Mouse (Mus musculus): ENCODE results near the gene Blmh.

Gene Blmh

DNA sequence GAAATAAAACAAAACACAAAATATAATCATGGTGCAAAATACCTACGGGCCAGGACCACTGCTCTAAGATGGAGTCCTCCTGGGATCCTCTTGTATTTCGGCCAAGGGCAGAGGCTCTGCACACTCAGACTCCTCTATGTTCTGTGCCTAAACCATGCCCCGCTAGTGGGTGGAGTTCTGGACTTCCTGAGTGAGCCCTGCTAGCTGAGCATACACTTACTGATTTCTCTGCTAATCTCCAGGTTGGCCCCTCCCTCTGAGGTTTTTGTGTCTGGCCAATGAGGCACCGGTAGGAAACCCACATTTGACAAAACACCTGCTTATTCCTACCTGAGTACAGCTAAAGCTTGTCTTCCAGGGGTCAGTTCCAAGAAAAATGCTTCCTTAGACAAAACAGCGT lies 76.1 kb downstream of the Blmh start:
- DNase-seq, result no peak

- DNase-seq, result no peak
Measured at GRCm38 (mm10) chr11:77002361-77002760, 77.8 kb downstream of the Blmh start.

GRCm38 (mm10) chr11:77005881-77006280 lies 81.3 kb downstream of the Blmh start:
- no peak for DNase-seq

DNA sequence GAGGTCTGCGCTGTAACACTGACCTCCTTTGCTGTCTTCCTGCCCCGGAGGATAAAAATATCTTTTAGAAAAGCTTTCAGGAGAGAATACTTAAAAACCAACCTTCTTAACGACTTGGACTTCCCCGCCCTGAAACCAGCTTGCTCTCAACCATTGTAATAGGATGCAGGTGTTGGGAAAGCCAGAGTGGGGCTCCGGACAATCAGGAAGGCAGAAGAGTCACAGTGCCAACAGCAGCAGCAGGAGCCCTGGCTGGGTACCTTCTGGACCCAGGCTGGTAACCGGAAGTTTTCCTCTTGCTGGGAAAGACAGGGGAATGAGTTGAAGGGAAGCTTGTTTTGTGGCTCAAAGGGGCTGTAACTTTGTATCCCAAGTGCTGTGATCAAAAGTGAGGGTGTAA lies 82.0 kb downstream of the Blmh start:
- DNase-seq, result peak; percentile 66 to 71

DNA sequence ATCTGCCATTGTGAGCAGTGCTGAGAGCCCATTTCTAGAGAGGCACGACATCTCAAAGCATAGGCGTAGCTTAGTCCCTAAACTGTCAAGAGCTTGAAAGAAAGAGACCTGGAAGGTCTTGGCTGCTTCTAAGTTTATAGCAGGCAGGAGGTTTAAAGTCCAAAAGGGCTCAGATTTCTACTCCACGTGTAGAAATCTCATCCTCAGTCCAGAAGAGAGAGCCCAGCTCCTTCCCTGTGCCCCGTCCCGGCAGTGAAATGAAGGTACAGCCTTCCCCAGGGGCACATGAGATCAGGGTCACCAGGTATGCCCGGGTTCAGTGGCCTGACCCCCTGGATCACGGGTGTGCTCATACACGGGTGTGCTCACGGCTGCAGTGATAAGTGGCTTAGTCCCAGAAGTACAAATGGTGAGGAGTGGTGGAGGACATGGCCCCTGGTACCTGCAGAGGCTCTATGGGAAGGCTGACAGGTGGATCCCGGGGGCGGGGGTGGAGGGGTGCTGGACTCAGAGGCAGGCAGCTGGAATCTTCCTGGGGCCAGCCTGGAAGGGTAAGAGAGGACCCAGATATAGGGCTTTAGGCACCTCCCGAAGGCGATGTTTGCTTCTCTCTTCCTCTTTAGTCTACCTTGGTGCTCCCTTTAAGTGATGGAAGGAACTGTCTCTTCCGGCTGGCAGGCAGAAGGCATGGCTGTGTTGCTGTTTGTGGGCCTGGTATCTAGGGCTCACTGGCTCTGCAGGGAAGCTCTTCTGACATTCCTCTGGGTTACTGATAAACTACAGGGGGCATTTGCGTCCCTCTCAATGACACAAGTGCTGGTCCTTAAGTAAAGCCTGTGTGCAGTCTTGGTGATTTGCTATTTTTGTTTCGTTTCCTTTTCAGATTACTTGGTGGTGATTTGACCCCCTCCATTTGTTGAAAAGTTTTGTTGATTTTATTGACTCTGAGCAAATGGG lies 84.7 kb downstream of the Blmh start:
- no peak for DNase-seq

- DNase-seq, result no peak
Measured at GRCm38 (mm10) chr11:77010762-77011475, 86.3 kb downstream of the Blmh start.

- no peak for DNase-seq
Measured at GRCm38 (mm10) chr11:77018046-77018445, 93.4 kb downstream of the Blmh start.

- no peak for DNase-seq
Measured at GRCm38 (mm10) chr11:77019539-77019938, 94.9 kb downstream of the Blmh start.

GRCm38 (mm10) chr11:77021749-77022396 lies 97.3 kb downstream of the Blmh start:
- DNase-seq, result no peak

GRCm38 (mm10) chr11:77026559-77026958 lies 102.0 kb downstream of the Blmh start:
- peak in 1 of 2 experiments; percentile 7 for DNase-seq

DNA sequence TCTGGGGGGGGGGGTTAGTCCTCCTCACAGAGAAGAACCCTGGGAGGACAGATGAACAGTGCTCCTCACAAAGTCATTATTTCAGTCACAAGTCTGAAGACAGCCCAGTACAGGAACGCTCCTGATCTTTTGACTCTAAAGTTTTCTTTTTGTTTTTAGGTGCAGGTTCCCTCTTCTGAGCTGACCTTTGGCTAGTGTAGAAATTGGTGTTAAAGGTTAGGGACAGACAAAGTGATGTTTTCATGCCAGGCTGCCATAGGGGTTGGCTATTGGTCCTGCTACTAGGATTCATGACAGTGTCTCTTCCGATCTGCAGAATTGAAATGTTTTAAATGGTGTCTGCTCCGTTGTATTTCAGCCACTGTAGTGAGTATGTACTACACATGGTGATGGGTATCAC lies 103.5 kb downstream of the Blmh start:
- DNase-seq, result no peak

DNA sequence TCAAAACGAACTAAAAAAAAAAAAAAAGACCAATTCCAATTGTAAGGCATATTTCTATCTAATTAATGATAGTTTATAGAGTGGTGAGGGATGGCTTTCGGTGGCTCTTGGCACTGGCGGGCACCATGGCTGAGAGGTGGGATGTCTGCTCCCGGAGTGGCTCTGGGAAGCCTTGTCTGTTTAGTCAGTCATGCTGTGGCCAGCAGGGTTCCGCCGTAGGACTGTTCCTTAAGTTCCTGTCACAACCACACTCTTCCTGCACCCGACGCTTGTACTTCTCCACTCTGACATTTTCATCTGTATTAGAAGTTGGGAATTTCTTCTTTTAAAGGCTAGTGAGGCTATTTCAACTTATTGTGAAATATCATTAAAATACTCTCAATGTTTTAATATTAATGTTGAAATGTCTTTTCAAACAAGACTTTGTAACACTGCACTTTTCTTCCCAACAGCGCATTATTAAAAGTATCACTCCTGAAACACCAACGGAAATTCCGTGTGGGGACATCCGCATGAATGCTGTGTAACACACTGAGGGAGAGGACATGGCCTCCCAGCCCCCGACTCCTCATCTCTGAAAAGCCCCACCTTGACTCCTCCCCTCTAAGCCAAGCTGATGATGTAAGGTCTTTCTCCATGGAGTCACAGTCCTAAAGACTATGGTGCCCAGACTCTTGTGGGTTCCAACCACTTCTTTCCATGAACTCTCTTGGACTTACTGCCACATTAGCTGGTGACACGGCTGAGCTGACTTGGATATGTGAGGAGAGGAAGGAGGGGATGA lies 106.7 kb downstream of the Blmh start:
- DNase-seq, result no peak

Data from cerebellum, postnatal 10 days (tissue).